Mouse (Mus musculus) urinary bladder, postnatal 36 days (tissue): ENCODE measurements around the gene Mrpl44.

Experiments
- DNase-seq, 2 experiments: peaks; one replicate each; pipeline ENCODE4 v3.0.0; 2022; ENCODE audit warnings: low spot score in 2 of 2, mixed read lengths in 1 of 2

The Mrpl44 gene

GRCm38 (mm10) chr1:79775927-79776458 is at the start of gene Mrpl44, which contains the start of gene Wdfy1:
TSS of gene Mrpl44 (plus strand) at chr1:79776018.
TSS of gene Wdfy1 (minus strand) at chr1:79776143.
- peak; percentile 99 for DNase-seq

- no peak for DNase-seq
Observed at GRCm38 (mm10) chr1:79734794-79735193, 41.0 kb upstream of the Mrpl44 start.

- no peak for DNase-seq
Observed at GRCm38 (mm10) chr1:79736408-79736807, 39.4 kb upstream of the Mrpl44 start.

GRCm38 (mm10) chr1:79739726-79740125 is 36.1 kb upstream of the Mrpl44 start:
- no peak for DNase-seq

- DNase-seq: no peak
Observed at GRCm38 (mm10) chr1:79741002-79741401, 34.8 kb upstream of the Mrpl44 start.

- DNase-seq: no peak
Observed at GRCm38 (mm10) chr1:79742949-79743348, 32.9 kb upstream of the Mrpl44 start.

GRCm38 (mm10) chr1:79743385-79743784 is 32.4 kb upstream of the Mrpl44 start:
- no peak for DNase-seq

GRCm38 (mm10) chr1:79746056-79746455 is 29.8 kb upstream of the Mrpl44 start:
- DNase-seq: peak in 1 of 2 experiments; percentile 58

GRCm38 (mm10) chr1:79751186-79751585 is 24.6 kb upstream of the Mrpl44 start:
- no peak for DNase-seq

GRCm38 (mm10) chr1:79752015-79752695 is 23.7 kb upstream of the Mrpl44 start:
- no peak for DNase-seq

- no peak for DNase-seq
Observed at GRCm38 (mm10) chr1:79752714-79753340, 23.0 kb upstream of the Mrpl44 start.

- no peak for DNase-seq
Observed at GRCm38 (mm10) chr1:79753456-79753855, 22.4 kb upstream of the Mrpl44 start.

- no peak for DNase-seq
Observed at GRCm38 (mm10) chr1:79754936-79755335, 20.9 kb upstream of the Mrpl44 start.

- no peak for DNase-seq
Observed at GRCm38 (mm10) chr1:79755376-79755775, 20.4 kb upstream of the Mrpl44 start.

GRCm38 (mm10) chr1:79756417-79756816 is 19.4 kb upstream of the Mrpl44 start:
- no peak for DNase-seq

- no peak for DNase-seq
Observed at GRCm38 (mm10) chr1:79757161-79757560, 18.7 kb upstream of the Mrpl44 start.

- DNase-seq: no peak
Observed at GRCm38 (mm10) chr1:79757597-79757996, 18.2 kb upstream of the Mrpl44 start.

- DNase-seq: no peak
Observed at GRCm38 (mm10) chr1:79759006-79759405, 16.8 kb upstream of the Mrpl44 start.

- no peak for DNase-seq
Observed at GRCm38 (mm10) chr1:79759436-79759972, 16.3 kb upstream of the Mrpl44 start.

- DNase-seq: no peak
Observed at GRCm38 (mm10) chr1:79760656-79761055, 15.2 kb upstream of the Mrpl44 start.

- DNase-seq: peak; percentile 75 to 81
Observed at GRCm38 (mm10) chr1:79761106-79761916, 14.5 kb upstream of the Mrpl44 start.

GRCm38 (mm10) chr1:79761917-79762271 is 13.9 kb upstream of the Mrpl44 start:
- DNase-seq: no peak
